18 mouse cellular contexts compared by ENCODE assay signal in the genomic region with DNA sequence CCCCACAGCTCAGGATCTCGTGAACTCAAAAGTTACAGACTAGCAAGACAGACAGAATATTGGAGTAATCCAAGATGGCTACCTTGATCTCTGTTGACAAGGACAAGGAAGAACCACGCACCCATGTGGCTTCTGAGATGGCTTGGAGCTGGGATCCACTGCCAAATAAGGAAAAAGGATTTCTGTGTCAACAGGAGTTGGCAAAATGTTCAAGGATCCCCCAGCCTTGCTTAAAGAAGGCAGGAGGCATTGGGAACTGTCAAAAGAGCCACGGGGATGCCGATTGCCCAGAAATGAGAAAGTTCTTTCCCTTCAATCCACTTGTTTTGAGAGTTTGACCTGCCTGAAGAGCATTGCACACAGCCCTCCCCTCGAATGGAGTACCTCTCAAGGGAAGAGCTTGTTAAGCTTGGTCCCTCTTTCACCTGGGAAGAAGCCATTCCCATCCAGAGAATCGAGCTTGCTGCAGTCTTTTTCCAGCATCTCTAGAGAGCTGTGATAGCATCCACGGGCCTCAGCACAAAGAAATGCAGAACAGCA. TPM values are rescaled to one million over a fixed set of nuclear protein-coding genes. Genes with fewer than 3 reads are reported as not detected.
DNase-seq lines count a peak whose midpoint lies in the region; ATAC-seq and TF ChIP-seq lines count a peak whose summit lies in the region.
"Had no signal": no experiment of that assay in that cellular context is flagged by ENCODE, and none has a peak within 500 bp of the region (broad histone marks: within the 10 kb centered on the region; RNA-seq: fewer than 3 reads in every experiment).

No protein-coding gene starts in this region.

- TF ChIP-seq CTCF in E14TG2a.4 (conservative IDR thresholded peaks at IDR 0.05; ENCODE audit: low read length) (no peak), ES-Bruce4 (IDR thresholded peaks at IDR 0.05; ENCODE audit: low read depth, low read length) (no peak)
- TF ChIP-seq CTCF in lung, postnatal 0 days (IDR thresholded peaks at IDR 0.05) = no peak
- TF ChIP-seq CTCF in layer of hippocampus, adult 2 months (conservative IDR thresholded peaks at IDR 0.05) = no peak

- TF ChIP-seq POLR2A in ES-Bruce4 (IDR thresholded peaks at IDR 0.05; ENCODE audit: insufficient read depth, low read length) = no peak

- H3K4me1 ChIP-seq in E14TG2a.4 (replicated peaks; ENCODE audit: low read depth, low read length) (peaks cover 58% of the 10 kb centered on the region), ES-Bruce4 (ENCODE audit: control insufficient read depth, insufficient read depth, low read length) (no peaks in the 10 kb centered on the region)
- H3K4me1 ChIP-seq in lung, postnatal 0 days (ENCODE audit: insufficient read depth, low read depth, low read length) = peaks cover 4% of the 10 kb centered on the region; the same call in 1 of the 2 replicates

- peak overlapping the region; percentile 78 for H3K4me3 ChIP-seq in E14TG2a.4 (replicated peaks; ENCODE audit: low read length)
- H3K4me3 ChIP-seq in ES-Bruce4 (ENCODE audit: low read depth, low read length) = peak overlapping the region; percentile 73
- no peak overlapping the region for H3K4me3 ChIP-seq in lung, postnatal 0 days (ENCODE audit: low read depth, low read length)
- H3K4me3 ChIP-seq in layer of hippocampus, adult 2 months = no peak overlapping the region
- H3K4me3 ChIP-seq: embryonic facial prominence, embryonic 12.5 days; forebrain, embryonic 12.5 days; heart, embryonic 13.5 days; hindbrain, embryonic 15.5 days had no signal

- no peak overlapping the region for H3K4me2 ChIP-seq in lung, postnatal 0 days (replicated peaks; ENCODE audit: low read depth, low read length)
- H3K4me2 ChIP-seq: embryonic facial prominence, embryonic 12.5 days; forebrain, embryonic 12.5 days; heart, embryonic 13.5 days; hindbrain, embryonic 15.5 days had no signal

- ATAC-seq in lung, postnatal 0 days = peak; percentile 75
- ATAC-seq: activated CD4-positive, CD25-positive, alpha-beta regulatory T cell, adult 4 months; forebrain, embryonic 16.5 days had no signal

- DNase-seq in lung, postnatal 0 days (ENCODE audit: low spot score) = peak; percentile 73
- peak; percentile 29 to 47 for DNase-seq in lung, postnatal 4 days
- no peak for DNase-seq in layer of hippocampus, adult 2 months (ENCODE audit: low spot score in 2 of 2)
- no peak for DNase-seq in T-cell, adult 2 months (ENCODE audit: low spot score)
- DNase-seq: adrenal gland, postnatal 14 days; cerebellum, adult 11-12 months; cerebellum, adult 9-10 months; cerebellum, postnatal 25 days; gastrocnemius, postnatal 14 days; heart, postnatal 36 days had no signal

- H3K27ac ChIP-seq in ES-Bruce4 (ENCODE audit: insufficient read depth, low read length) = peak overlapping the region; percentile 73
- no peak overlapping the region for H3K27ac ChIP-seq in lung, postnatal 0 days (ENCODE audit: low read length)
- H3K27ac ChIP-seq in layer of hippocampus, adult 2 months = no peak overlapping the region
- H3K27ac ChIP-seq: embryonic facial prominence, embryonic 12.5 days; forebrain, embryonic 12.5 days; heart, embryonic 13.5 days; hindbrain, embryonic 15.5 days had no signal

- no peaks in the 10 kb centered on the region for H3K9me3 ChIP-seq in E14TG2a.4 (ENCODE audit: low read length)
- no peaks in the 10 kb centered on the region for H3K9me3 ChIP-seq in ES-Bruce4 (replicated peaks; ENCODE audit: control insufficient read depth, insufficient read depth, low read length, poor library complexity, severe bottlenecking)
- no peaks in the 10 kb centered on the region for H3K9me3 ChIP-seq in lung, postnatal 0 days (ENCODE audit: low read length)
- H3K9me3 ChIP-seq: embryonic facial prominence, embryonic 12.5 days; forebrain, embryonic 12.5 days; heart, embryonic 13.5 days; hindbrain, embryonic 15.5 days had no signal

- H3K36me3 ChIP-seq in E14TG2a.4 (ENCODE audit: insufficient read depth, low read length) (no peaks in the 10 kb centered on the region), ES-Bruce4 (ENCODE audit: control insufficient read depth, insufficient read depth, low read length, poor library complexity, severe bottlenecking) (no peaks in the 10 kb centered on the region)
- no peaks in the 10 kb centered on the region for H3K36me3 ChIP-seq in lung, postnatal 0 days (ENCODE audit: insufficient read depth, low read length)
- H3K36me3 ChIP-seq: embryonic facial prominence, embryonic 12.5 days; forebrain, embryonic 12.5 days; heart, embryonic 13.5 days; hindbrain, embryonic 15.5 days had no signal

- no peak for TF ChIP-seq EP300 in ES-Bruce4 (IDR thresholded peaks at IDR 0.05; ENCODE audit: insufficient read depth, low read depth, low read length)
- TF ChIP-seq EP300 in lung, postnatal 0 days (IDR thresholded peaks at IDR 0.05) = peak; percentile 80

- WGBS in lung, postnatal 0 days = 32% methylated on average over 7 of the region's 7 CpGs

- H3K9ac ChIP-seq in ES-Bruce4 (ENCODE audit: low read depth, poor library complexity, severe bottlenecking) = peak overlapping the region; percentile 24
- H3K9ac ChIP-seq in lung, postnatal 0 days (replicated peaks; ENCODE audit: low read depth) = no peak overlapping the region
- H3K9ac ChIP-seq: embryonic facial prominence, embryonic 12.5 days; forebrain, embryonic 12.5 days; heart, embryonic 13.5 days; hindbrain, embryonic 15.5 days had no signal

- peaks cover 14% of the 10 kb centered on the region for H3K27me3 ChIP-seq in E14TG2a.4 (ENCODE audit: insufficient read depth, low read length)
- no peaks in the 10 kb centered on the region for H3K27me3 ChIP-seq in ES-Bruce4 (ENCODE audit: control insufficient read depth, insufficient read depth, low read length, poor library complexity, severe bottlenecking)
- peaks cover 16% of the 10 kb centered on the region for H3K27me3 ChIP-seq in lung, postnatal 0 days (replicated peaks; ENCODE audit: insufficient read depth, low read length)

RNA-seq across cellular contexts. Expression of gene Lrp2, which starts 6.2 kb away (rescaled TPM):
- 92.6 and 92.9 TPM in 2 replicates for polyA plus RNA-seq in ES-Bruce4 (2011; ENCODE audit: insufficient read depth, insufficient read length, low read depth, missing spikeins)
- polyA plus RNA-seq in lung, postnatal 0 days (2015; fragmentation: Nextera tagmentation; extraction: Ambion mirVana) = 1.1 and 2.4 TPM in 2 replicates
- 1 to 10 TPM in 1 of 2 experiments, under 1 TPM in 1; 0.59 to 1.0 TPM for total RNA-seq in layer of hippocampus, adult 2 months (2021)
- total RNA-seq: gastrocnemius, postnatal 14 days had no signal

RNA-seq across cellular contexts. Expression of gene Bbs5, which starts 54.9 kb away (rescaled TPM):
- polyA plus RNA-seq in ES-Bruce4 (2011; ENCODE audit: insufficient read depth, insufficient read length, low read depth, missing spikeins) = 15.9 and 17.7 TPM in 2 replicates
- polyA plus RNA-seq in lung, postnatal 0 days (2015; fragmentation: Nextera tagmentation; extraction: Ambion mirVana) = 13.4 and 13.9 TPM in 2 replicates
- total RNA-seq in layer of hippocampus, adult 2 months (2021) = 10 to 100 TPM; 29.8 to 31.3 TPM

Comparison
In these comparisons a context has a peak if more than half of its experiments do, and no peak if none do; other contexts are left out.
1. H3K4me3 ChIP-seq: peak in E14TG2a.4 (single experiment) and ES-Bruce4 (single experiment); none in lung, postnatal 0 days (single experiment) and layer of hippocampus, adult 2 months (single experiment).
2. DNase-seq: peak in lung, postnatal 0 days (single experiment) and lung, postnatal 4 days (2 of 2); none in layer of hippocampus, adult 2 months (0 of 2) and T-cell, adult 2 months (single experiment).
3. RNA of gene Lrp2, which starts 6.2 kb away (polyA plus RNA-seq): 92.6 to 92.9 TPM in ES-Bruce4; 1.1 to 2.4 TPM in lung, postnatal 0 days; every median in the first group is over 10 times any median in the second.